Mouse (Mus musculus): Measurements from ENCODE around the gene Msmb. TPM values are rescaled to one million over a fixed set of nuclear protein-coding genes. Genes with fewer than 3 reads are reported as not detected.
"Not testable (repeated sequence)": the region's sequence is repeated elsewhere in the genome, so short reads cannot be mapped to it uniquely, and the experiment has no call there.

Msmb gene
- total RNA-seq, 4 experiments from 2014 or later, result not detected

- no peak for DNase-seq (ENCODE audit: low spot score in 2 of 2)
Observed at GRCm38 (mm10) chr14:32175310-32175709, 33.5 kb downstream of the Msmb start.

GRCm38 (mm10) chr14:32176590-32176989, 34.8 kb downstream of the Msmb start:
- not testable (repeated sequence) for DNase-seq (ENCODE audit: low spot score in 2 of 2)

- DNase-seq (ENCODE audit: low spot score in 2 of 2), result no peak
Observed at GRCm38 (mm10) chr14:32179393-32180195, 37.8 kb downstream of the Msmb start.

GRCm38 (mm10) chr14:32180861-32181260, 39.0 kb downstream of the Msmb start:
- no peak for DNase-seq (ENCODE audit: low spot score in 2 of 2)

- no peak for DNase-seq (ENCODE audit: low spot score in 2 of 2)
Observed at GRCm38 (mm10) chr14:32183846-32184245, 42.0 kb downstream of the Msmb start.

- DNase-seq (ENCODE audit: low spot score in 2 of 2), result no peak
Observed at GRCm38 (mm10) chr14:32190627-32191391, 49.0 kb downstream of the Msmb start.

GRCm38 (mm10) chr14:32191926-32192325, 50.1 kb downstream of the Msmb start:
- DNase-seq (ENCODE audit: low spot score in 2 of 2), result no peak

GRCm38 (mm10) chr14:32192437-32192836, 50.6 kb downstream of the Msmb start:
- DNase-seq (ENCODE audit: low spot score in 2 of 2), result peak; percentile 4 to 17

- DNase-seq (ENCODE audit: low spot score in 2 of 2), result not testable (repeated sequence)
Observed at GRCm38 (mm10) chr14:32193557-32193956, 51.7 kb downstream of the Msmb start.

- no peak for DNase-seq (ENCODE audit: low spot score in 2 of 2)
Observed at GRCm38 (mm10) chr14:32201354-32201753, 59.5 kb downstream of the Msmb start.

- DNase-seq (ENCODE audit: low spot score in 2 of 2), result peak; percentile 64 to 77
Observed at GRCm38 (mm10) chr14:32201791-32202451, 60.1 kb downstream of the Msmb start, which contains the start of the genes Timm23 and Parg. TSS of gene Timm23 (minus strand) at chr14:32201898. TSS of gene Parg (plus strand) at chr14:32201949.

Other genes starting within 250 kb of the Msmb start
- 10 to 100 TPM in 1 of 4 experiments, 1 to 10 TPM in 3; 3.9 to 14.4 (median 7.8) TPM for gene Galnt15, start 113.0 kb upstream of the Msmb start, total RNA-seq (2022)
- 10 to 100 TPM; 17.7 to 24.5 (median 19.4) TPM for gene Oxnad1, start 56.6 kb upstream of the Msmb start, total RNA-seq (2022)
- gene Dph3, start 56.3 kb upstream of the Msmb start, total RNA-seq (2022), result 100 to 1,000 TPM; 122 to 147 (median 130) TPM
- 10 to 100 TPM; 56.3 to 83.2 (median 68.9) TPM for gene Ncoa4, start 17.8 kb downstream of the Msmb start, total RNA-seq (2022)
- 100 to 1,000 TPM; 183 to 225 (median 215) TPM for gene Timm23, start 59.9 kb downstream of the Msmb start, total RNA-seq (2022)
- 10 to 100 TPM; 16.4 to 20.8 (median 18.5) TPM for gene Parg, start 59.9 kb downstream of the Msmb start, total RNA-seq (2022)
- under 1 TPM; 0.34 to 0.75 (median 0.45) TPM for gene Ogdhl, start 180.0 kb downstream of the Msmb start, total RNA-seq (2022)
- gene 1700024G13Rik, start 246.4 kb downstream of the Msmb start, total RNA-seq (2022), result not detected